Mouse (Mus musculus) hindbrain, embryonic 15.5 days (tissue): ENCODE data around the gene Arhgap1. TPM values are rescaled to one million over a fixed set of nuclear protein-coding genes. Genes with fewer than 3 reads are reported as not detected.

Experiments
- ATAC-seq: fragments of 200-750 bp; cut with Nextera tagmentation; 2 replicates; pipeline ENCODE4 v1.8.0; 2017; ENCODE audit warnings: low read depth, moderate number of reproducible peaks, moderate TSS enrichment; ENCODE audit not compliant: low FRiP score
- H3K27ac ChIP-seq: fragments of 300-500 bp; sonication (generic); replicated peaks from 2 replicates; pipeline ENCODE4 v1.5.1; 2015; ENCODE audit warnings: mild to moderate bottlenecking, inconsistent platforms
- H3K27me3 ChIP-seq: fragments of 300-500 bp; sonication (generic); 2 replicates; pipeline ENCODE4 v1.6.1; 2015; ENCODE audit warnings: control low read depth, inconsistent platforms
- H3K36me3 ChIP-seq: fragments of 300-500 bp; sonication (generic); 2 replicates; pipeline ENCODE4 v1.6.1; 2015; ENCODE audit warnings: control low read depth, inconsistent platforms
- H3K4me1 ChIP-seq: fragments of 300-500 bp; sonication (generic); replicated peaks from 2 replicates; pipeline ENCODE4 v1.6.1; 2015; ENCODE audit warnings: control low read depth, inconsistent platforms
- H3K4me2 ChIP-seq: fragments of 300-500 bp; sonication (generic); 2 replicates; pipeline ENCODE4 v1.6.1; 2015; ENCODE audit warnings: moderate library complexity, mild to moderate bottlenecking, inconsistent platforms
- H3K4me3 ChIP-seq: fragments of 300-500 bp; sonication (generic); 2 replicates; pipeline ENCODE4 v1.5.1; 2015; ENCODE audit warnings: mild to moderate bottlenecking, inconsistent platforms
- H3K9ac ChIP-seq: fragments of 300-500 bp; sonication (generic); 2 replicates; pipeline ENCODE4 v1.6.1; 2015; ENCODE audit warnings: inconsistent platforms
- H3K9me3 ChIP-seq: fragments of 300-500 bp; sonication (generic); 2 replicates; pipeline ENCODE4 v1.6.1; 2016; ENCODE audit warnings: control low read depth, inconsistent platforms
- WGBS: fragments of 180-500 bp; shearing (Covaris S2); methylation state at CpG from one replicate; pipeline ENCODE4 v1.1.7; 2015; 5-methylcytosine and 5-hydroxymethylcytosine counted together
- polyA plus RNA-seq: library from polyadenylated mRNA; unstranded; fragments of >200 nt; fragmentation: Nextera tagmentation; extraction: Ambion mirVana; gene quantifications from 2 replicates; pipeline ENCODE4 v1.2.1, GENCODE M21; 2015

The Arhgap1 gene
- polyA plus RNA-seq, 1 experiment from 2014 or later = 93.4 TPM

GRCm38 (mm10) chr2:91633334-91633977 is 16.2 kb upstream of the Arhgap1 start:
- Histone ChIP-seq H3K4me1 (no peaks in the 10 kb centered on the region), H3K36me3 (no peaks in the 10 kb centered on the region), H3K9ac (no peak overlapping the region), H3K27ac (no peak overlapping the region), H3K27me3 (no peaks in the 10 kb centered on the region), H3K9me3 (no peaks in the 10 kb centered on the region), H3K4me3 (no peak overlapping the region), H3K4me2 (no peak overlapping the region)
- WGBS = 85% methylated on average over 12 of the region's 12 CpGs
- ATAC-seq = no peak

GRCm38 (mm10) chr2:91634841-91635240 is 14.8 kb upstream of the Arhgap1 start:
- no peak overlapping the region for H3K4me2 ChIP-seq
- H3K4me3 ChIP-seq = no peak overlapping the region
- H3K27me3 ChIP-seq = no peaks in the 10 kb centered on the region
- H3K27ac ChIP-seq = no peak overlapping the region
- no peaks in the 10 kb centered on the region for H3K9me3 ChIP-seq
- no peak for ATAC-seq
- H3K4me1 ChIP-seq = no peaks in the 10 kb centered on the region
- WGBS = 86% methylated on average over 9 of the region's 9 CpGs
- H3K9ac ChIP-seq = no peak overlapping the region
- H3K36me3 ChIP-seq = no peaks in the 10 kb centered on the region

- H3K9me3 ChIP-seq = no peaks in the 10 kb centered on the region
- no peaks in the 10 kb centered on the region for H3K36me3 ChIP-seq
- H3K9ac ChIP-seq = no peak overlapping the region
- H3K27me3 ChIP-seq = no peaks in the 10 kb centered on the region
- no peak overlapping the region for H3K4me2 ChIP-seq
- WGBS = 91% methylated on average over 11 of the region's 11 CpGs
- H3K27ac ChIP-seq = no peak overlapping the region
- ATAC-seq = no peak
- no peaks in the 10 kb centered on the region for H3K4me1 ChIP-seq
- H3K4me3 ChIP-seq = no peak overlapping the region
Observed at GRCm38 (mm10) chr2:91635486-91635885, 14.2 kb upstream of the Arhgap1 start.

GRCm38 (mm10) chr2:91636229-91636628 is 13.4 kb upstream of the Arhgap1 start, which contains the start of gene F2:
F2 (minus strand) TSS chr2:91636414.
- no peaks in the 10 kb centered on the region for H3K4me1 ChIP-seq
- no peak within 1 kb of the TSS for H3K27ac ChIP-seq
- no peak within 1 kb of the TSS for H3K4me2 ChIP-seq
- no peak within 1 kb of the TSS for H3K9ac ChIP-seq
- no peak within 1 kb of the TSS for H3K4me3 ChIP-seq
- no peaks in the 10 kb centered on the region for H3K9me3 ChIP-seq
- H3K27me3 ChIP-seq = no peaks in the 10 kb centered on the region
- no peaks in the 10 kb centered on the region for H3K36me3 ChIP-seq
- no peak for ATAC-seq
- 90% methylated on average over 8 of the region's 8 CpGs for WGBS

GRCm38 (mm10) chr2:91636727-91637338 is 12.8 kb upstream of the Arhgap1 start:
- Histone ChIP-seq H3K4me1 (no peaks in the 10 kb centered on the region), H3K27me3 (no peaks in the 10 kb centered on the region), H3K4me2 (no peak overlapping the region), H3K4me3 (no peak overlapping the region), H3K36me3 (no peaks in the 10 kb centered on the region), H3K9me3 (no peaks in the 10 kb centered on the region), H3K27ac (no peak overlapping the region), H3K9ac (no peak overlapping the region)
- WGBS = 89% methylated on average over 5 of the region's 5 CpGs
- ATAC-seq = no peak

GRCm38 (mm10) chr2:91638931-91639330 is 10.7 kb upstream of the Arhgap1 start:
- Histone ChIP-seq H3K27me3 (no peaks in the 10 kb centered on the region), H3K4me1 (no peaks in the 10 kb centered on the region), H3K4me3 (no peak overlapping the region), H3K9me3 (no peaks in the 10 kb centered on the region), H3K4me2 (no peak overlapping the region), H3K36me3 (peaks cover 4% of the 10 kb centered on the region), H3K27ac (no peak overlapping the region), H3K9ac (no peak overlapping the region)
- no peak for ATAC-seq
- 87% methylated on average over 6 of the region's 6 CpGs for WGBS

- ATAC-seq = no peak
- Histone ChIP-seq H3K36me3 (peaks cover 43% of the 10 kb centered on the region), H3K9ac (no peak overlapping the region), H3K27ac (no peak overlapping the region), H3K4me2 (no peak overlapping the region), H3K4me3 (no peak overlapping the region), H3K4me1 (no peaks in the 10 kb centered on the region), H3K27me3 (no peaks in the 10 kb centered on the region), H3K9me3 (no peaks in the 10 kb centered on the region)
- 90% methylated on average over 2 of the region's 2 CpGs for WGBS
Observed at GRCm38 (mm10) chr2:91642825-91643415, 6.7 kb upstream of the Arhgap1 start.

- Histone ChIP-seq H3K36me3 (peaks cover 43% of the 10 kb centered on the region), H3K4me1 (peaks cover 8% of the 10 kb centered on the region), H3K27me3 (no peaks in the 10 kb centered on the region), H3K4me3 (no peak overlapping the region), H3K9me3 (no peaks in the 10 kb centered on the region), H3K27ac (no peak overlapping the region), H3K4me2 (no peak overlapping the region), H3K9ac (no peak overlapping the region)
- no peak for ATAC-seq
- 95% methylated on average over 11 of the region's 11 CpGs for WGBS
Observed at GRCm38 (mm10) chr2:91644021-91644420, 5.6 kb upstream of the Arhgap1 start.

GRCm38 (mm10) chr2:91645354-91645753 is 4.3 kb upstream of the Arhgap1 start:
- H3K4me2 ChIP-seq = no peak overlapping the region
- H3K27me3 ChIP-seq = no peaks in the 10 kb centered on the region
- ATAC-seq = no peak
- no peak overlapping the region for H3K4me3 ChIP-seq
- peaks cover 43% of the 10 kb centered on the region for H3K36me3 ChIP-seq
- H3K4me1 ChIP-seq = peaks cover 9% of the 10 kb centered on the region
- H3K9ac ChIP-seq = no peak overlapping the region
- 98% methylated on average over 15 of the region's 15 CpGs for WGBS
- H3K9me3 ChIP-seq = no peaks in the 10 kb centered on the region
- H3K27ac ChIP-seq = no peak overlapping the region

- Histone ChIP-seq H3K9ac (no peak overlapping the region), H3K4me3 (no peak overlapping the region), H3K9me3 (no peaks in the 10 kb centered on the region), H3K4me1 (peaks cover 13% of the 10 kb centered on the region), H3K4me2 (no peak overlapping the region), H3K36me3 (peaks cover 43% of the 10 kb centered on the region), H3K27ac (no peak overlapping the region), H3K27me3 (no peaks in the 10 kb centered on the region)
- ATAC-seq = no peak
- 94% methylated on average over 11 of the region's 11 CpGs for WGBS
Observed at GRCm38 (mm10) chr2:91645811-91646210, 3.8 kb upstream of the Arhgap1 start.

GRCm38 (mm10) chr2:91646733-91647132 is 2.9 kb upstream of the Arhgap1 start:
- Histone ChIP-seq H3K4me1 (peaks cover 22% of the 10 kb centered on the region), H3K27ac (no peak overlapping the region), H3K4me3 (no peak overlapping the region), H3K27me3 (no peaks in the 10 kb centered on the region), H3K36me3 (peaks cover 43% of the 10 kb centered on the region), H3K9ac (no peak overlapping the region), H3K9me3 (no peaks in the 10 kb centered on the region), H3K4me2 (no peak overlapping the region)
- 19% methylated on average over 1 of the region's 1 CpGs for WGBS
- no peak for ATAC-seq

- WGBS = 3% methylated on average over 15 of the region's 15 CpGs
- H3K4me2 ChIP-seq = peak overlapping the region; percentile 98
- H3K36me3 ChIP-seq = peaks cover 45% of the 10 kb centered on the region
- H3K4me1 ChIP-seq = peaks cover 36% of the 10 kb centered on the region
- H3K27me3 ChIP-seq = no peaks in the 10 kb centered on the region
- peak overlapping the region; percentile 94 for H3K9ac ChIP-seq
- H3K27ac ChIP-seq = peak overlapping the region; percentile 90
- H3K4me3 ChIP-seq = peak overlapping the region; percentile 91
- no peaks in the 10 kb centered on the region for H3K9me3 ChIP-seq
- ATAC-seq = no peak
Observed at GRCm38 (mm10) chr2:91649152-91649551, 508 bp upstream of the Arhgap1 start.
